Mouse (Mus musculus) frontal cortex, postnatal 14 days (tissue): ENCODE data around the gene Kalrn.

Experiments
- DNase-seq, 2 experiments: peaks; one replicate each; pipeline ENCODE4 v3.0.0; 2022; ENCODE audit warnings: low spot score in 2 of 2

The Kalrn gene

DNA sequence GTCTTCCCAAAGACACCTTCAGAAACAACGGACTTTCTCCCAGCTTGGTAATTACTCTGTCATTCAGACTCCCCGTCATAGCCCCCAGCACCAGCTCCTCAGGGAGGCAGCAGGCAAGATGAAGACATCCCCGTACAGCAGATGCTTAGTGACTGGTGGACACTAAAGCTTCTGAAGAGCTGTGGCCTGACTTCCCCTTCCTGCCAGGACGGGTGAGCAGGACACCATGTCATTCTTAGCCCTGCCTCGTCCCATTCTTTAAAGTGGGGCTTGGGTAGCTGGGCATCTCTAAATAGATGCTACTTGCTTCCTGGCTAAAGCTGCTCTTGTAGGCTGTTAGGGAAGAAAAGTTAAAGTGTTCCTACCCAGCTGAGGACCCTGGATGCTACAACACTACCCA lies 145.7 kb downstream of the Kalrn start:
- no peak for DNase-seq

DNA sequence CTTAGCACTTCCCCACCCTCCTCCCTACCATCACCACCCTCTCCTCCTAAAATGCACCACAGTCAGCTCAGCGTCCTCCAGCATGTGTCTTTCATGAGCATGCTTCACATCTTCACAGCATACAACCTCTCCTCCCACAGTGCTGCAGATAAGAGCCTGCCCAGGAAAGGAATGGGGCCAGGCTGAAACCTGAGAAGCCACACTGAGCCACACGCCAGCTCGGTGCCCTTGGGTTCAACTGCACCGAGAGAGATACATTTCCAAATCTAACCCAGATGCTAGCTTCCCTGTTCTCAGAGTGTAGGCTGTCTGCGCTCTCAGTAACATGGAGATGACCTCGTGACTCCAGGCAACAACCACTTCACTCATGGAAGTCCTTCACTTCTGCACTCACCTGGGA lies 151.9 kb downstream of the Kalrn start:
- no peak for DNase-seq

DNA sequence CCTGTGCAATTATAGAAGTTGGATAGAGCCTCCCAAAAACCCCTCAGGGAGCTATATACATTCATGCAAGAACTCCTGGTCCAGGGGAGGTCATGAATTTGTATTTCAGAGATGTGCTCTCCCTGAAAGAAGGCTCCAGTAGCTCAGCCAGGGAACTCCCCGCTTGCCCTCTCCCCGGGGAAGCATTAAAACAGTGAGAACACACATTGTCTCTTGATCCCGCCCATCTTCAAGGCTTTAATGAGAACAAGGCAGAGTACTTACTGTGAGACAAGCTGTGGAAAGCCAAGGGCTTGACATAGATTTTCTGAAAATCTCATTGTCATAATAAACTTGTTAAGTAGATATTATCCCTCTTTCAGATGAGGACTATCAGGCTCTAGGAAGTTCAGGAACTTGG lies 155.4 kb downstream of the Kalrn start:
- no peak for DNase-seq

DNA sequence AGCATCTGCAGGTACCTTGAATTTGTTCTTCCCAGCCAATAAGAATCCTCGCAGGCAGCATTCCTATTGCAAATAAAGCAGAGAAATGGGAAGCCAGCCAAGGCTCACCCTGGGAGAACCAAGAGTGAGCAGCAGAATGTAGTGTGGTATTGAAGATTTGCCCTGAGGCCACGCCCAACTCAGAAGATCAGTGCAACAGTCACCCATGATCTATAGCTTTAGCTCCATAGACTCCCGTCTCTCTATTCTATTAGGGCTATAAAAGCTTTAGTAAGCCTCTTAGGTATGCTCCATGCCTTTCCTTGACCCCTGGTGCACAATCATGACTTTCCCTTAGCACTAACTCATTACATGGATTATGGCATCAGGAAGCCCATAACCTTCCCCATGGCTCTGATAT lies 155.9 kb downstream of the Kalrn start:
- no peak for DNase-seq

DNA sequence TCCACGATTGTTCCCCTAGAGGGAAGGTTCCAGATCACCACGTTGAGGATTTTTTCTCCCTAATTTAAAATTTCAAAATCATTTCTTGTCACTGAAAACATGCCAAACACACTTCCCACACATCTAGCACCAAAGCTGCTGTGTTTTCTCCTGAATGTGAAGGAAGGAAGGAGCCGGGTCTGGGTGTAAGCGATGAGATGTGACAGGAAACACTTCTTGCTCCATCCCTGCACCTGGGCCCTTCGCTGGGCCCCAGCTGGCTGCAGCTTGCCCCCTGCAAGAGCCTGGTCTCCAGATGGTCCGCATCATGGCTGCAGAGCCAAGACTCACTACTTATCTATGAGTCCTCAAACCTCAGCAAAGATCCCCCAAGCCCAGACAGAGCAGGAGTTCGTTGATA lies 158.8 kb downstream of the Kalrn start:
- DNase-seq, result no peak

DNA sequence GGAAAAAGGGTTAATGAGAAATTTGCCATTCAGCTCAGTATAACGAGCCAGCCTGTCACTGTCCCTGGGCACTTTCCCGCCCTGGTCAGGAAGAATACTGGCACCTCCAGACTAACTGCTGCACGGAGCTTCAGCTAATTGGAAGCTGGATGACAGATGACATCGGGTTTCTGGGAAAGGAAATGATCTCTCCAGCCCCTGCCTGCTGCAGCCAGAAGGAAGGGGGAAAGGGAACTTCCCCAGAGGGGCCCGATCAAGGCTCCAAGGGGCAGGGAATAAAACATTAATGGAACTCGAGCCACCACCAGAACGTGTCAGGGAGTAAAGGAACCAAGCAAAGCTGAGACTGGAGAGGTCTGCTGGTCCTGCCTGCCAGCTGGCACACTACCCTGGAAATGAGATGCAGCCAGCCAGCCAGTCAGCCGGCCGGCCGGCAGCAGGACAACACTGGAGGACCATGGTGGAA lies 159.4 kb downstream of the Kalrn start:
- DNase-seq, result no peak

DNA sequence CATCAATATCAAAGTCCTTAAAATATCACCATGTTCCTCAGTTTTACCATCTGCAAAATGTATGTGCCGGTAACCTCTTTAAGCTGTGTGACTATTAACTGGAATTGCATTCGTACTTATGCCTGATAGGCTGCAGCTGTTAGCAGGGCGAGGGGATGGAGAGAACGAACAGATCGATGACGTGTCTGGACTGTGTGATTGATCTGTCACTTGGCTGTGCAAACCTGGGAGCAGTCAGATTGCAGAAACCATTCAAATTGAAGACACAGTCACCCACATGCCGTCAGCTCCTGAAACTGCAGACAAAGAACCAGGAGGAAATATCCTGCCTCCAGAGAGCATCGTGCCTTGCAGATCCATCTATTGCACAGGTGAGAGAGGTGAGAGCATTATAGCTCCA lies 166.3 kb downstream of the Kalrn start:
- no peak for DNase-seq

DNA sequence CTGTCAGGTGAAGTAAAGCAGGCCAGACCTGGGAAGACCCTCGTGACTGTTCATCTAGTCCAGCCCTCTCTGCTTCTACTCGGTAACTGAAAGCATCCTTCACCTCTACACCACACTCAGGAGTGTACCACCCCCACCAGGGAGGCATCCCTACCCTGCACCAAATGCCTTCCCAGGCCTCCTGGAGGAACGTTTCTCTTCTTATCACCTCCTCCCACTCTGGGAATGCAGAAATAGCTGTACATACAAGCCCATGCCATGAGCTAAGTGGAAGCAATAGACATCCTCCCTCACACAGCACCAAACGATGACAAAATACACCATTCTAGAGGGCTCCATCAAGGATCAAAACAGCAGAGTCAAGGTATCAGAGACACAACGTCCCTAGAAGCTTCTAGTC lies 168.2 kb downstream of the Kalrn start:
- DNase-seq, result no peak

DNA sequence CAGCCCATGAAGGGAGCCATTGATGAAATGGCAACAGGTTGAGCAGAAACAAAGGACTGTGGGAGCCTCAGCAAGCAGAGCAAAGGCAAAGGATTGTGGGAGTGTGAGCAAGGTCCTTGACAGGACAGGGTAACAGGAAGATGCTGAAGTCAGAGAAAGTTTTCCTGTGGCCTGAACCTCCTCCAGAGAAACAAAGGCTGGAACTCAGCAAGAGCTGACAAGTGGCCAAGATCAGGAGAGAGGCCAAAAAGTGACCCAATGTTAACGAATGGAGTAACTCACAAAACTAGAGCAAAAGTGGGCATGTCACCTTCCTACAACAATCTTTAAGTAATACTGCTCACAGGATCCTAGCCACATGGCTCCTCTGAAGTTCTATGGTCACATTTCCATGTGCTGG lies 172.1 kb downstream of the Kalrn start:
- DNase-seq, result no peak

DNA sequence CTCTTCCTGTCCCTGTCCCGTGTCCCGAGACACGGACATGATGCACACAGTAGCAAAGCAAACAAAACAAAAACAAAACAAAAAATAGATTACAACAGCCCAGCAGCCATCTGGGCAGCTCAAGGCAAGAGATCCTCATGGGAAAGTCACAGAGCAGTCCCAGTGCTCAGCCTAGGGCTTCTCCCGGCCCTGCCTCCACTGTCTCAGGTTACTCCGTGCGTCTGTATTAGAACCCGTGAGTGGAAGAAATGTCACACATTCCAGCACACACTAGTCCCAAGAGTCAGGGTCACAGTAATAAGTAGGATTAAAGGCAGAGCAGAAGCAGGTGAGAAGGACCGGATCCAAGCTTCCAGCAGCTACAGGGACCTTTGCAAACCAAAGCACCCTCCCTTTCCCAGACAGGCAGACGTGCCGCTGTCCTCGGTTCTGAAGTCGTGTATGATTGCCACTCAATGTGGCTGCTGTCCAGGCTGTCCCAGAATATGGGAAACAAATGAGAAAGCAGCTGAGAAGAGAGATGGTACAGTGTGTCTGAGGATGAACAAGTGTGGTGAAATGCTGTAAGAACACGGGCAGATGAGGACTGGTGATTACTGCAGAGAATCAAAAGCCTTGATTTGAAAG lies 173.1 kb downstream of the Kalrn start:
- no peak for DNase-seq

DNA sequence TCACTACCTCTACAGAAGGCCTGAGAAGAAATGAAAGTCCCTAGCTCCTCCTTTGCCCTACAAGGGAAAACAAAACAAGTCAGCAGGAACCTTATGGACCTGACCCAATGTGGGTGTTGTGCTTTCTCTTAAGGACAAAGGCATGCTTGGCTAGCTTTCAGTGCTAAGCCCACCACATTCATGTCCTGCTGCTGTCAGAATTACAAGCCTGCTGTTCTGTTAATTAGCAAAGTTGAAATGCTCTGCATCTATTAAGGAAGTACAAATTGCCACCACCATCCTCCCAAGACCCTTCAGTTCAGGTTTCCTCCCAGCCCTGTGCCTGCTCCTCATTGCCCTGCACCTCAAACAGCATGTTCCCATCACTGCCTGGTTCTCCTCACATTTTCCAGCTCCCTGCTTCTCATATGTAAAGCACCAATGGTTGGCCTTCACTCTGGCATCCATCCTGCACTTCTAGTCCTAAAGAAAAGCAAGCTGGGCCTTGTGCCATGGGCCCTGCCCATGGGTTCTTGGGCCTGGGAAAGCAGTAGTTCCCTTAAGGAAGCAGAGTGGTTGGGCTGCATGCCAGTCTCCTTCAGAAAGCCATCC lies 178.0 kb downstream of the Kalrn start:
- DNase-seq, result peak in 1 of 2 experiments; percentile 48

DNA sequence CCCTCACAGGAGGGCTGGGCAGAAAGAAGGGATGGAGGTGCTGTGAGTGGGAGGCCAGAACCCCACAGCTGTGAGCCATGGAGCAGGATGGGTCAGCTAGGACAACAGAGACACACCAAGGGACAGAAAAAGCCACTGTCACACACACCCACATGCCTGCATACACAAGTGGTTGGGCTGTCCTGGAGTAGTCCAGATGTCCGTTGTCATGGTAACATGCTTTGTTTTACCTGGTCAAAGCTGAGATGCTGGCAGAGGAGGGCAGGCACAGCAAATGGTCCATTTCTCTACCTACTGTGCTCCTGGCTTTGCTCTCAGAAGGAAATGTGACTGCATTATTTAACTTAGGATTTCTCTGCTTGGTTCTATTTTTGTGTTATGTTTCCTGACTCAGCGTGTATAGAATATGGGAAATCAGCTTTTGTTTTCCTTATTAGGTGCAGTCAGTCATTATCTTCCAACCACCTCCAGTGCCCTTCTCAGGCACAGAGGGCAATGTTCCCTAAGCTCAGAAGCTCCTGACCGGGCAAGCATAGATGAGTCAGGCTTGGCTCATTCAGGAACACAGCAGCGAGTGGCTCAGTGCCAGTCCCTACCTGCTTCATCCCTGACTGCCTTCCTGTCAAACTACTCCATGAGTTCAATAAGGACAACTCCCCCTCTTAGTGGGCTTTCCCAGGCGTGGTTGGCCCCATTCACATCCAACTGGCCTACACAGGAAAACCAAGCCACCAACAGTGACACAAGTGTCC lies 183.6 kb downstream of the Kalrn start:
- DNase-seq, result no peak

DNA sequence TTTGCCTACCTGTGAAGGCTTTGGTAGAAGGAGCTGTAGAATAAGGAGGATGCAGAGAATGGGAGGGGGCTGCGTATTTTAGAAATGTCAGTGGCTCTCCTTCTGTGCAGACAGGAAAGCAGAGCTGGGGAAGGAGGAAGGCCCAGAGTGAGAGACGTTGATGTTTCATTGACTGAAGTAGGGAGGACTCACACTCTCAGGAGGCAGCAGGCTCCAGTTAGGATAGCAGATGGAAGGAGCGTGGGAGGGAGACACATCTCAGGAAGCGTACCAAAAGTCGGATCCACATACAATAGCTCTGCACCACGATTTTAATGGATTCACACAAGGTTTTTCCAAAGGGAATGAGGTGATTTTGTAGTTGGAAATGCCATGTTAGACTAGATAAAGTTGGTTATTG lies 184.5 kb downstream of the Kalrn start:
- peak in 1 of 2 experiments; percentile 39 for DNase-seq

DNA sequence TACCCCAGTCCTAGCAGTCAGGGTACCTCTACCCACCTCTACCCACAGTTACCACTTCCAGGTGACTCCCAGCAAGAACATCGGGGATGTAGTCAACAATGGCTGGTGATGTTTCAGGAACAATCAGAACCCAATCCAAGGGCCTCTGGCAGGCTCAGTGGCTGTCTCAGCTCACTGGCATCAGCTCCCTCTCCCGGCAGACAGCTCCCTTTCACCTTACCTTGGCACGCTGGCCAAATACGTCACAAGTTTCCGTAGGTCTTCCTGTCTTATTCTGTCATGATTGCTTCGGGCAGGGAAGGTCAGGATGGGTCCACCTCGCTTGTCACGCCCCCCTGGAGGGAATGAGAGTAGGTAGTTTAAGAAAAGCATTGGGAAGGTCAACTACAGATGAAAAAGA lies 188.3 kb downstream of the Kalrn start:
- DNase-seq, result no peak

DNA sequence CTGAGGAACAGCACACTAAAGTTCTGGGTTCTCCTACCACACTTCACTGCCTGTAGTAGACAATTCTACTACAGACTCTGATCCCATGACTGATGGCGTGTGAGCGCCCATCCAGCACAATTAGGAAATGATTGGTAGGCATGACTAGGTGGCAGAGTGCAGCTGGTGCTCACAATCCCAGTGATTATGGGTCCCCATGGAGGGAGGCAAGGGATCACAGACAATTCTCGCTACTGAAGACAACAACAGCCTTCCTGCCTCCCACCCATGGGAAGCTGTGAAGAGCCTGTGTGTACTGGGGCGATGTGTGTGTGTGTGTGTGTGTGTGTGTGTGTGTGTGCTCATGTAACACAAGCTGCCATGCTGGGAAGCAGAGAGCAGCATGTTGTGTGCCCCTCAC lies 190.3 kb downstream of the Kalrn start:
- no peak for DNase-seq

DNA sequence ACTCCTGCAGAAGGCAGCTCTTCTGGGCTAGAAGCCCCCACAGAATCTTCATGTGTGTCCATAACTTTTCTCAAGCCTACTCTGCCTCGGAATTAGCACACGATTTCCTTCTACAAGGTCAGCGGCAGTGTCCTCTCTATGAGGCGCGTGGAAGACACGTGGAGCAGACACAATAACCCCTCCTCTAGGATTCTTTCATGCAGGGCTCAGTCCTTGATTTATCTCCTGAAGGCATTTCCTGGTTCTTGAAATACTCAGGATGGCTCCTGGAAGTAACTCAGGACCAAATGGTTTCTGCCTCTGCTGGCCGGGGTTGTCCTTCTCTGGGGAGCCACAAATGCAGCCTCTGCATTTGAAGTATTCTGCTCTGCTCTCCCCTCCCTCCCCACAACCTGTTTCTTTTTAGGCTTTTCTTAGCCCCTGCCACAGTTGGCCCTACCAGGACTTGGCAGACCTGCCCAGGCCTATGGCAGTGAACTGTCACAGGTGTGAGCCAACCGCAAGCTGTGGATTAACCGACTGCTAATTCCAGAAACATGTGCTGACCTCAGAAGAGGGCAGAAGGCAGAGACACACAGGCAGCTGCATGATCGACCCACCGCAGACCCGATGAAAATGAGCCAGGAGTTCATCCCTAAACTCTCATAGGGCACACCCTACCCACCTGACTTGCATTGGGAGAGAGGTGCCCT lies 197.0 kb downstream of the Kalrn start:
- DNase-seq, result no peak

DNA sequence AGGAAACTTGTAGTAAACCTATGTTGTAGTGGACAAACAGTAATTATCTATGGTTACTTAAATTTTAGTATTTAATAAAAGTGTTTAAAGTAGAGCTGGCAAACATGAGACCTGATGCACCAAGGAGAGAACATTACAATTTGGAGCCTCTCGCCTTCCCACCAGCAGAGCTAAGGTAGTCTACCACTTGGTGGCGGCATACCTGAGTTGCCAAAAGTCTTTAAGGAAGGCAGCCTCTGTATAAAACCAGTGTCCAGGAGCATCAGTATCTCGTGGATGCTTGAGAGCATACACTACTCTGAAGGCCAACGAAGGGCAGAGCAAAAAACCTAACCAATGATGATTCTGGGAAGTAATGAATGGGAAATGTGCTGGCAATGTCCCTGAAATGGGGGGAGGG lies 199.8 kb downstream of the Kalrn start:
- DNase-seq, result no peak

DNA sequence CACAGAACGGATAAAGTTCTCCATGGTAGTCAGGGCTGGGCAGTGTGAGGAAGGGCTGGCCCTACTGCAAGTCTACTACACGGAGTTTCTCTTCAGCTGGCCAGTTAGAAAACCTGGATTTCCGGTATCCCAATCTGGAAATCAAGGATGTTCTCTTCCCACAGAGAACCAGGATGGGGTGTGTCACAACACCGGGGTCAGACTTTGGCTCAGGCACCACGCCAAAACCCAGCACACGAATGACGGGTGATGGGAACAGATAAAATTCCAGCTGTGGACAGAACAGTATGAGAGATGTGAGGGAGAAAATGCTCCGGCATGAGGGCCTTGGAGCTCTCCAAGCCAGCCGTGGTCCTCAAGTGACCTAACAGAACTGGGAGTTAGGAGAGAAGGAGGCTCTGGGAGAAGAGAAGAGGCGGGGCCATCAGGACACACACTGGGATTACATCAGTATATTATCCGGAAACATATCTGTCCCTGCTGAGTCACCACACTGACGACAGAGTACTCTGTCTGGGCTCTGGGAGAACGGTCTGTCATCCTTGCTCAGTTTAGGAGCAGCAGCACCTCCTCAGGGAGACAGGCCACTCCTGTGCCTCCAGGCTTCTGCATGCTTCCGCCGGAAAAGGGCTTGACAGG lies 201.1 kb downstream of the Kalrn start:
- no peak for DNase-seq

DNA sequence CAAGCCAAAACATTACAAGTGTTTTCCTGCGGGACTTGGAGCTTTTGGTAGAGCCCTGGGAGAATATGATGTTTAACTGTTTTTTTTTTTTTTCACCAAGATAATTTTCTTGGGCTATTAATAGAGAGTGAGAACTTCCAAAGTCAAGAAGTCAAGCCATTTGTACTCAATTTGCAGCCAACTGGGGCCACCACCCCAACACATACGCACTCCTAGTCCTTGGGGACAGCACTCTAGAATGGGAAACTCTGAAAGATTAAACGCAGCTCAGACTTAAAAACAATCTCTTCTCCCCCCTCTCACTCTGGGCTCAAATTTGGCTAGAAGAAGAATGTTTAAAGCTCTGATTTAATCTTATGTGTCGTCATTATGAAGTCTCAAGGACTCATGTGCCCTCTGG lies 214.1 kb downstream of the Kalrn start:
- no peak for DNase-seq

DNA sequence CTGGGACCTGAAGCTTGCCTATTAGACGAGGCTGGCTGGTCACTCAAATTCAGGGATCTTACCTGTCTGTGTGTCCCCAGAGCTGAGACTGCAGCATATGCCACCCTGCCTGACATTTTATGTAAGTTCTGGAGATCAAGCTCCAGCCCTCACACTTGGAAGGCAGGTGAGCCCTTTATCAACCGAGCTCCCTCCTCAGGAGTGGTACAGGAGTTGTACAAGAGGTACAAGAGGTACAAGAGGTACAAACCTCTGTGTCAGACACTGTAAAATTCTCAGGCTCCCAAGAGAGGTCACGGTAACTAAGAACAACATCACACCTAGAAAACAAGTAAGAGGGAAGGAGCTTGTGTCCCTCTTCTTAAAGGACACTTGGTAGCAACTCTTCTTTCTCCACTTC lies 217.8 kb downstream of the Kalrn start:
- no peak for DNase-seq

DNA sequence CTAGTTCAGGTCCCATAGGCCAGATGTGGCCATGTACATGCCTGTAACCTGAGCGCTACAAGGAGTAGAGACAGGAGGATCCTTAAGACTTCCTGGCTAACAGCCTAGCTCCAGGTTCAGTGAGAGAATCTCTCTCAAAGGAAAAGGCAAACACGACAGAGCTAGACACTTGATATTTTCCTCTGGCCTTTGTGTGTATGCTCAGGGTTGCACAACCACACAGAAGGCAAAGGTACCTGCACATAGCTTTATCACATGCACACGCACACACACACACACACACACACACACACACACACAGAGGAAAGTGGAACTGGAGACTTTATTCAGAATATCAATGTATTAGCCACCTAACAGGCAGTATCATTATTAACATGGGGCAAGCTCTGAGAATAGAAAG lies 219.3 kb downstream of the Kalrn start:
- no peak for DNase-seq

DNA sequence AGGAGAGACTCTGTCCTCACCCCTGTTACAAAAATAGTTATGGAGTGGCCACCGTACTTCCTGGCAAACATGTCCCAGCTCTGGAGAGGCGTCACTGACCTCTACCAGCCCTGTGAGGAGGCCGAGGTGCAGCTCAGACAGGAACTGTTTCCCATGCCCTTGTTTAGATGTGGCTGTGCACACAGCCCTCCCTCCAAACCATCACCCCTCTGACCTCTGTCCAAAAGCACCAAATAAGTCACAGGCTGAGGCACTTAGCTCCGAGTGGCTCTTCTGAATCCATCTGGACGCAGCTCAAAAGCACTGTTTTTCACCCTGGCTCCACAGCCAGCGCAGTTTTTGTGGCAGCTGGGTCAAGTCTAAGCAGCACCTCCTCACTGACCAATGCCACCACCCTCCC lies 220.6 kb downstream of the Kalrn start:
- DNase-seq, result no peak
